Mouse (Mus musculus): ENCODE data around the gene Apol6.

GRCm38 (mm10) chr15:77081454-77081853 lies 36.9 kb downstream of the Apol6 start:
- TF ChIP-seq POLR2A (IDR thresholded peaks at IDR 0.05; ENCODE audit: low read depth, low read length) (no peak), CTCF (IDR thresholded peaks at IDR 0.05; ENCODE audit: extremely low read depth, insufficient read depth, insufficient read length, insufficient replicate concordance) (no peak)

Data from spleen, adult 2 months (tissue).